ENCODE assay signal across 11 mouse cellular contexts in the genomic region with DNA sequence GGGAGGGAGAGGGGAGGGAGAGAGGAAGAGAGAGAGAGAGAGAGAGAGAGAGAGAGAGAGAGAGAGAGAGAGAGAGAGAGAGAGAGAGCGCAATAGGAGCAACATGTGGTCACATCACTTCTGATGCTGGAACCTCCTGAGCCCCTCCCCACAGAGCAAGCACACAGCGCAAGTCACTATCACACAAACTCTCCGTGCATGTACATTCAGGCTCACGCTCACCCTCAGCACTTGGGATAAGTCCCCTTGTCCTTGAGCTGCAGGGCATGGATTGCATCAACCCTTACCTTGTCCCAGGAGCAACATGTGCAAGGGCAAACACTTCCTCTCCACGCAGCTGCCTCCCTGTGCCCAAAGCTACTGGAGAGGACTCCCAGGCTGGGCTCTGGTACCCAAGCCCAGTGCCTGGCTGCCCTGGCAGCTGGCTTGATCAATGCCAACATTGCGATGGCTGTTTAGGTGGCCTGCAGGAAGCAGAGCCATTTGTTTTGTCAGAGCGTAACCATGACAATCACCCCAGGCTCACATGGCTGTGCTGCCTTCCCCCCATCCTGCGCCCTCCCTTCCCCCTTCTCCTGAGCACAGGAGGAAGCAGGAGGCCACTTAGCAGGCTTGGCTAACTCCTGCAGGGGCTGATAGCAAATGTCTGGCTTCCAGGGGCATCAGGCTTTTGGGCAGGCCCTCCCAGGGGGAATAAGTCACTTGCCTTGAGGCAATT. TPM values are rescaled to one million over a fixed set of nuclear protein-coding genes. Genes with fewer than 3 reads are reported as not detected.
DNase-seq lines count a peak whose midpoint lies in the region; ATAC-seq and TF ChIP-seq lines count a peak whose summit lies in the region.
"Had no signal": no experiment of that assay in that cellular context is flagged by ENCODE, and none has a peak within 500 bp of the region (broad histone marks: within the 10 kb centered on the region; RNA-seq: fewer than 3 reads in every experiment).

A gene (minus strand): TSS at position 457 of the 718 bp plus-strand sequence.

- peaks cover 9% of the 10 kb centered on the region for H3K27me3 ChIP-seq in heart, embryonic 10.5 days (ENCODE audit: insufficient read depth, poor library complexity, severe bottlenecking)
- H3K27me3 ChIP-seq in midbrain, embryonic 14.5 days (ENCODE audit: control insufficient read depth, insufficient read depth, low read length), result no peaks in the 10 kb centered on the region
- H3K27me3 ChIP-seq in cerebellum, adult 2 months (ENCODE audit: control insufficient read depth, insufficient read depth, low read length), result no peaks in the 10 kb centered on the region

- H3K9ac ChIP-seq in midbrain, embryonic 14.5 days (replicated peaks; ENCODE audit: low read length), result no peak within 1 kb of the TSS; the same call in 1 of the 2 replicates

- 12% methylated on average over 8 of the region's 8 CpGs for WGBS in heart, embryonic 10.5 days
- 17% methylated on average over 8 of the region's 8 CpGs for whole genome bisulfite sequencing in midbrain, embryonic 14.5 days
- 9% methylated on average over 7 of the region's 8 CpGs for WGBS in cerebellum, adult 2 months

- TF ChIP-seq CTCF in cerebellum, adult 2 months (IDR thresholded peaks at IDR 0.05; ENCODE audit: borderline replicate concordance, insufficient read depth, low read depth, low read length), result no peak

- H3K4me2 ChIP-seq in midbrain, embryonic 14.5 days (ENCODE audit: low read length), result peak within 1 kb of the TSS; percentile 22; the same call in 1 of the 2 replicates

- H3K36me3 ChIP-seq in heart, embryonic 10.5 days, result no peaks in the 10 kb centered on the region
- H3K36me3 ChIP-seq in midbrain, embryonic 14.5 days (ENCODE audit: control insufficient read depth, insufficient read depth, low read length), result no peaks in the 10 kb centered on the region

- intact Hi-C loops in heart, postnatal 25 days (cut with DNase I), result no loop called here

- no peak within 1 kb of the TSS for H3K4me3 ChIP-seq in heart, embryonic 10.5 days
- no peak within 1 kb of the TSS for H3K4me3 ChIP-seq in midbrain, embryonic 14.5 days (replicated peaks; ENCODE audit: low read depth, low read length)
- no peak within 1 kb of the TSS for H3K4me3 ChIP-seq in cerebellum, adult 2 months (replicated peaks; ENCODE audit: insufficient read depth, low read depth, low read length)

- DNase-seq in heart, embryonic 10.5 days (ENCODE audit: low spot score), result no peak
- no peak for DNase-seq in heart, adult 18-20 months
- peak; percentile 43 for DNase-seq in brain, adult 2 months (ENCODE audit: low read depth, low spot score)
- peak; percentile 57 for DNase-seq in forelimb bud, embryonic 11.5 days (ENCODE audit: low read depth, low spot score)
- DNase-seq in midbrain, embryonic 14.5 days, result peak; percentile 67
- no peak for DNase-seq in heart, postnatal 25 days (ENCODE audit: low spot score)
- DNase-seq in cerebellum, adult 2 months, result no peak

- ATAC-seq in midbrain, embryonic 14.5 days (ENCODE audit: low FRiP score, low TSS enrichment), result peak; percentile 27; the same call in 1 of the 2 replicates
- no peak for ATAC-seq in monocyte, adult 5-6 weeks (replicated peaks; ENCODE audit: insufficient number of reproducible peaks, low FRiP score, low TSS enrichment, poor library complexity, severe bottlenecking)

- H3K4me1 ChIP-seq in heart, embryonic 10.5 days, result peaks cover 16% of the 10 kb centered on the region
- peaks cover 10% of the 10 kb centered on the region for H3K4me1 ChIP-seq in midbrain, embryonic 14.5 days (ENCODE audit: control insufficient read depth, insufficient read depth, low read length)
- H3K4me1 ChIP-seq in cerebellum, adult 2 months (ENCODE audit: control insufficient read depth, insufficient read depth, low read length), result no peaks in the 10 kb centered on the region; the same call in 1 of the 2 replicates

- H3K27ac ChIP-seq in heart, embryonic 10.5 days, result peak within 1 kb of the TSS; percentile 16; the same call in 1 of the 2 replicates
- H3K27ac ChIP-seq in midbrain, embryonic 14.5 days (replicated peaks; ENCODE audit: low read depth, low read length), result peak within 1 kb of the TSS; percentile 45
- H3K27ac ChIP-seq in cerebellum, adult 2 months (ENCODE audit: insufficient read depth, low read length), result no peak within 1 kb of the TSS
- H3K27ac ChIP-seq: macrophage had no signal

- H3K9me3 ChIP-seq in heart, embryonic 10.5 days, result no peaks in the 10 kb centered on the region
- H3K9me3 ChIP-seq in midbrain, embryonic 14.5 days (ENCODE audit: control insufficient read depth, low read length), result no peaks in the 10 kb centered on the region

- TF ChIP-seq POLR2A in cerebellum, adult 2 months (IDR thresholded peaks at IDR 0.05; ENCODE audit: borderline replicate concordance, insufficient read depth, low read length), result no peak

RNA-seq across cellular contexts. Expression of the gene that starts here (rescaled TPM):
- 0.01 and 0.14 TPM in 2 replicates for polyA plus RNA-seq in heart, embryonic 10.5 days (2016; fragmentation: Nextera tagmentation; extraction: Ambion mirVana)
- not detected for total RNA-seq in heart, adult 18-20 months (2021)
- 1.2 and 1.6 TPM in 2 replicates for polyA plus RNA-seq in midbrain, embryonic 14.5 days (2014; fragmentation: Nextera tagmentation; extraction: Ambion mirVana)
- total RNA-seq in heart, postnatal 25 days (2021), result not detected
- not detected in 3 replicates for total RNA-seq in monocyte, adult 5-6 weeks (2017)
- polyA plus RNA-seq in cerebellum, adult 2 months (2012; rRNA removed), result 1.6 and 2.7 TPM in 2 replicates
- total RNA-seq: common myeloid progenitor, adult 5-6 weeks; hematopoietic stem cell, adult 5-6 weeks had no signal
- polyA plus RNA-seq: macrophage had no signal

Comparison
In these comparisons a context has a peak if more than half of its experiments do, and no peak if none do; other contexts are left out.
1. DNase-seq: peak in brain, adult 2 months (single experiment), forelimb bud, embryonic 11.5 days (single experiment) and midbrain, embryonic 14.5 days (single experiment); none in heart, embryonic 10.5 days (single experiment), heart, adult 18-20 months (0 of 2), heart, postnatal 25 days (single experiment) and cerebellum, adult 2 months (0 of 2).